Mouse (Mus musculus) left cerebral cortex, postnatal 25 days (tissue): Measurements from ENCODE around the gene Vwa2. TPM values are rescaled to one million over a fixed set of nuclear protein-coding genes. Genes with fewer than 3 reads are reported as not detected.
A peak's percentile ranks its signal among the peaks of the same experiment; 100 is the strongest.

ENCODE experiments used
- DNase-seq, 2 experiments: peaks; one replicate each; pipeline ENCODE4 v3.0.0; 2022; ENCODE audit warnings: low spot score in 2 of 2, mixed read lengths in 1 of 2
- intact Hi-C: fragments of 180-260 bp; cut with DNase I; formaldehyde crosslinking; loops from one replicate; pipeline ENCODE4 v1.15.1; 2025
- total RNA-seq, 2 experiments: library from RNA; stranded (reverse); gene quantifications; 2 replicates each; pipeline ENCODE4 v1.2.3; 2021

The Vwa2 gene
- total RNA-seq, 2 experiments from 2014 or later, result not detected

GRCm38 (mm10) chr19:56944826-56945225, 70.8 kb downstream of the Vwa2 start:
- DNase-seq, result no peak
- intact Hi-C loops, result no loop called here

DNA sequence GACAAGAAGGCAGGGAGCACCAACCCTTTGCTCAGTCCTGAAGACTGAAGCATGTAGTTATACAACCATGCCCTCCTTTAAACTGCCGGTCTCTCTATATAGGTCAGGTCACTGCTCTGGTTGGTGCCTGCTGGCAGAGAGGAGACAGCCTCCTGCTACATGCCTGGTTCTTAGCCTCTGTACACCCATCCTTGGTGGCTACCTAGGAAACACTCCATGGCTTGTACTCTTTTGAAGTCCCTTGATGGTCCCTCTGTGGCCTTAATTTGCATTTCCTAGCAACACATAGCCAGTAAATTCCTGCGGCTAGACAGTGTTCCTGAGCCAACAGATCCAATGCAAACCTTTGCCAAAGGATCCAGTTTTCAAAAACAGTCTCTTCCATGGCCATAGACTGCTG, 71.6 kb downstream of the Vwa2 start:
- intact Hi-C loops, result no loop called here

GRCm38 (mm10) chr19:56946277-56946676, 72.2 kb downstream of the Vwa2 start:
- intact Hi-C loops, result no loop called here
- no peak for DNase-seq

More for the DNA sequence above, 71.6 kb downstream of the Vwa2 start:
- no peak for DNase-seq

GRCm38 (mm10) chr19:56946727-56947126, 72.7 kb downstream of the Vwa2 start:
- no peak for DNase-seq
- intact Hi-C loops, result no loop called here

DNA sequence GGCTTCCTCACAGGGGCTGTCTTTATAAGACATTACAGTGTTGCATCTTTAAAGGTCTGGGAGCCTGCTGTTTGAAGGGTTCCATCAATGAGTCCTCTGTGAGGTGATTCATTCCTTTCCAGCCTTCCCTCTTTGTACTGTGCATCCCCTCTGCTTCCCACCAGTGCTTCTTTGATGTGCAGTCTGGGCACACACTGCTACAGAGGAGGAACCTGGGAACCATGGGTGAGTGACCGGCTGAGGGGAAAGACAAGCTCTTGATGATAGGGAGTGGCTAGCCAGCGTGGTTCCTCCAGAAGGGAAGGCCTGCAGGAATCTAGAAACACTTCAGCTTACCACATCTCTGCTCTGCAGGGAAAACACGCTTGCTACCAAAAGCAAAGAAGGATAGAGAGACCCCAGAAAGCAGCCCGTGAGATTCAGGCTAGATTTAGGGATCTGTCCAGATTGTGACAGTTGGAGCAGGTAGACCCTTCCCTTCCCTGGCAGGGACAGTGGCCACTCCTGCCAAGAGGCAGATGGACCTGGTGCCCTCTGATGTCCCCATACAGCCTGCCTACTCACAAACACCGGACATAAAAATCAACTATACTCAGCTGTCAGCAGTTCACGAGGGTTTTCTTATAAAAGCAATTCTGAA, 74.0 kb downstream of the Vwa2 start:
- intact Hi-C loops, result no loop called here
- no peak for DNase-seq

GRCm38 (mm10) chr19:56949868-56950267, 75.8 kb downstream of the Vwa2 start:
- DNase-seq, result no peak
- intact Hi-C loops, result no loop called here

DNA sequence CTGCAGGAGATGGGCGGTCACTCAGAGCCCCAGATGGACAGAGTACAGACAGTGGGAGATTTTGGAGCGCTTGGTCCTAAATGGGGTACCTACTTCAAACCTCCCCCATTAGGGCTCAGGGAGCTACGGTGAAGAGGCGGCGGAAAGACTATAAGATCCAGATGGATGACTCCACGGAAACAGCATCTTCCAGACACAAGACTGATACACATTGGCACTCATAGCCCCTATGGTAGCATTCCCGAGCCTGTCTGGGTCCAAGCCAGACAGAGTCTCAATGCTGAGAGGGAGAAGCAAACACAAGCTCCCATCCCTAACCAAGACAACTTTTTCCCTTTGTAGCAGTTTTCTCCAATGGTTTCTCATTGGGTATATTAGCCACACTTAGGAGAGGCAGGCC, 76.8 kb downstream of the Vwa2 start:
- no peak for DNase-seq
- intact Hi-C loops, result no loop called here

- DNase-seq, result no peak
- intact Hi-C loops, result no loop called here
Observed at GRCm38 (mm10) chr19:56953856-56954255, 79.8 kb downstream of the Vwa2 start.

DNA sequence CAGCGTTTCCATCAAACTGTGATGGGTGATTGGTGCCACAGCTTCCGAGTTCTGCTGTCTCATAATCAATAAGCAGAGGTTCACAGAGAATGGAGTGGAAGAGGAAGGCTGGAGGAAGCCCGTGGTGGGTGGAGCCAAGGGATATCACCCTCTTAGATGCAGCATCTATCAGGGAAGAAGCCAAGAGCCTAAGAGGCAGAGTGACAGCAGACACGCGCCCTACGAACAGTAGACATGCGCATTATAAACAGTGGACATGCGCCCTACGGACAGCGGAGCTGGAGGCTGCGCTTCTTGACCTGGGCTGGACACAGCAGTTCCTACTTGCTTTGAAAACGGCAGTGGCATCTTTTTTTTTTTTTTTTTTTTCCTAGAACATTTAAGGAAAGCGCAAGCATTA, 80.8 kb downstream of the Vwa2 start:
- DNase-seq, result no peak
- intact Hi-C loops, result no loop called here

- intact Hi-C loops, result no loop called here
- peak in 1 of 2 experiments; percentile 29 for DNase-seq
Observed at GRCm38 (mm10) chr19:56955568-56956513, 81.8 kb downstream of the Vwa2 start.

- DNase-seq, result no peak
- intact Hi-C loops, result no loop called here
Observed at GRCm38 (mm10) chr19:56958011-56958410, 84.0 kb downstream of the Vwa2 start.

- intact Hi-C loops, result no loop called here
- DNase-seq, result no peak
Observed at GRCm38 (mm10) chr19:56958582-56959021, 84.6 kb downstream of the Vwa2 start.

DNA sequence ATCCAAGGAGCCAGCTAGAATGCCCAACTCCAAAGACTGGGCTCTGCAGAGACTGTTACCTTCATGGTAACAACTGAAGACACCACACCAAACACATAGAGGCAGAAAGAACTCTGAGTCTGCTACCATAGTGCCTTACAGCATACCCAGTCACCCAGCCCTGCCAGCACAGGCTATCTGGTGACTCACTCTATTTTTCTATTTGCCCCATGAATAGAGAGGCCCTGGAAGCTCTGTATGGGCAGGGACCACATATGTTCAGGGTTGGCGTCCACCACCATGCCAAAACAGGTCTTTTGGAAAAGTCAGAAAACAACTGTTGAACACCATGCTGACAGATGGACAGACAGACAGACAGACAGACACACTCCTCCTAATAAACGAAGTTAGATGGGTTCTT, 85.0 kb downstream of the Vwa2 start:
- no peak for DNase-seq
- intact Hi-C loops, result no loop called here

- intact Hi-C loops, result no loop called here
Observed at GRCm38 (mm10) chr19:56959601-56960000, 85.6 kb downstream of the Vwa2 start.

More at GRCm38 (mm10) chr19:56959601-56960000, 85.6 kb downstream of the Vwa2 start:
- DNase-seq, result no peak

Other genes with a start within 250 kb of the Vwa2 start
- gene Adrb1, start 152.1 kb upstream of the Vwa2 start, total RNA-seq, result 10 to 100 TPM; 45.1 to 48.1 TPM
- gene Ccdc186, start 52.1 kb upstream of the Vwa2 start, total RNA-seq, result 10 to 100 TPM; 52.1 to 56.0 TPM
- gene Tdrd1, start 48.0 kb upstream of the Vwa2 start, total RNA-seq, result under 1 TPM; 0.25 to 0.39 TPM
- 10 to 100 TPM in 1 of 2 experiments, 1 to 10 TPM in 1; 9.8 to 10.8 TPM for gene Afap1l2, start 134.0 kb downstream of the Vwa2 start, total RNA-seq